Mouse (Mus musculus): ENCODE results near the gene Foxk1.

GRCm38 (mm10) chr5:142386784-142387680 is 14.3 kb upstream of the Foxk1 start:
- TF ChIP-seq POLR2A (IDR thresholded peaks at IDR 0.05; ENCODE audit: borderline replicate concordance, extremely low read depth, low read depth, low read length) (no peak), CTCF (IDR thresholded peaks at IDR 0.05; ENCODE audit: insufficient read depth, low read length) (no peak)

All from lung, adult 2 months (tissue).